Mouse (Mus musculus): ENCODE results near the gene Slc25a23. TPM values are rescaled to one million over a fixed set of nuclear protein-coding genes. Genes with fewer than 3 reads are reported as not detected.
A peak's percentile ranks its signal among the peaks of the same experiment; 100 is the strongest.

The Slc25a23 gene
- polyA plus RNA-seq, 1 experiment, result 24.2 TPM

DNA sequence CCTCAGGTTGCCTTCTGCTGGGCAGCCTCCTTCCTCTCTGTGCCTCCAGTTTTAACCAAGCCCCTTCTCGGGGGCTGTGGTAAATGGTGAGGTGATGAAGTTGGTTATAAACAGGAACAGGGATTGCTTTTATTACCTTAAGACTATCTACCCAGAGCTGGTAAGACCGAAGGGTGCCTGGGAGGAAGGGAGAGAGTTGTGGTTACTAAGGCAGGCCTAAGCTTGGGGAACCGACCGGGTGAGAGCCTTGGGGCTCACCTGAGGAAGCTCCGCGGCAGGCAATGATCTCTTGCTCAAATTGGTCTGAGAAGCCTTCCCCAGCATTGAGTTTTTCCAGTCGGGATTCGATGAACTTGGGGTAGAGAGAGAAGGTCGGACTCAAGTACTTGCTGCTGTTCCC, 10.6 kb upstream of the Slc25a23 start:
- peaks cover 16% of the 10 kb centered on the region for H3K4me1 ChIP-seq (ENCODE audit: control insufficient read depth, insufficient read depth, low read length)
- peak overlapping the region; percentile 69 for H3K4me3 ChIP-seq (ENCODE audit: low read depth, low read length)
- peak overlapping the region; percentile 70 for H3K27ac ChIP-seq (ENCODE audit: insufficient read depth, low read length)
- H3K9ac ChIP-seq (ENCODE audit: low read depth, poor library complexity, severe bottlenecking), result peak overlapping the region; percentile 57
- no peaks in the 10 kb centered on the region for H3K9me3 ChIP-seq (replicated peaks; ENCODE audit: control insufficient read depth, insufficient read depth, low read length, poor library complexity, severe bottlenecking)
- no peak for TF ChIP-seq POLR2A (IDR thresholded peaks at IDR 0.05; ENCODE audit: insufficient read depth, low read length)
- TF ChIP-seq CTCF (IDR thresholded peaks at IDR 0.05; ENCODE audit: low read depth, low read length), result no peak
- TF ChIP-seq EP300 (IDR thresholded peaks at IDR 0.05; ENCODE audit: insufficient read depth, low read depth, low read length), result no peak
- H3K36me3 ChIP-seq (ENCODE audit: control insufficient read depth, insufficient read depth, low read length, poor library complexity, severe bottlenecking), result 0 out of 2 replicates have a peak, but pooled peaks cover 2% of the 10 kb centered on the region
- H3K27me3 ChIP-seq (ENCODE audit: control insufficient read depth, insufficient read depth, low read length, poor library complexity, severe bottlenecking), result no peaks in the 10 kb centered on the region

GRCm38 (mm10) chr17:57066908-57067307, 7.2 kb upstream of the Slc25a23 start:
- TF ChIP-seq CTCF (IDR thresholded peaks at IDR 0.05; ENCODE audit: low read depth, low read length) (no peak), POLR2A (IDR thresholded peaks at IDR 0.05; ENCODE audit: insufficient read depth, low read length) (no peak), EP300 (IDR thresholded peaks at IDR 0.05; ENCODE audit: insufficient read depth, low read depth, low read length) (no peak)
- 0 out of 2 replicates have a peak, but pooled peaks cover 2% of the 10 kb centered on the region for H3K36me3 ChIP-seq (ENCODE audit: control insufficient read depth, insufficient read depth, low read length, poor library complexity, severe bottlenecking)
- H3K9me3 ChIP-seq (replicated peaks; ENCODE audit: control insufficient read depth, insufficient read depth, low read length, poor library complexity, severe bottlenecking), result no peaks in the 10 kb centered on the region
- no peak overlapping the region for H3K9ac ChIP-seq (ENCODE audit: low read depth, poor library complexity, severe bottlenecking)
- H3K27me3 ChIP-seq (ENCODE audit: control insufficient read depth, insufficient read depth, low read length, poor library complexity, severe bottlenecking), result no peaks in the 10 kb centered on the region
- no peak overlapping the region for H3K27ac ChIP-seq (ENCODE audit: insufficient read depth, low read length)
- H3K4me3 ChIP-seq (ENCODE audit: low read depth, low read length), result no peak overlapping the region
- H3K4me1 ChIP-seq (ENCODE audit: control insufficient read depth, insufficient read depth, low read length), result peaks cover 7% of the 10 kb centered on the region

DNA sequence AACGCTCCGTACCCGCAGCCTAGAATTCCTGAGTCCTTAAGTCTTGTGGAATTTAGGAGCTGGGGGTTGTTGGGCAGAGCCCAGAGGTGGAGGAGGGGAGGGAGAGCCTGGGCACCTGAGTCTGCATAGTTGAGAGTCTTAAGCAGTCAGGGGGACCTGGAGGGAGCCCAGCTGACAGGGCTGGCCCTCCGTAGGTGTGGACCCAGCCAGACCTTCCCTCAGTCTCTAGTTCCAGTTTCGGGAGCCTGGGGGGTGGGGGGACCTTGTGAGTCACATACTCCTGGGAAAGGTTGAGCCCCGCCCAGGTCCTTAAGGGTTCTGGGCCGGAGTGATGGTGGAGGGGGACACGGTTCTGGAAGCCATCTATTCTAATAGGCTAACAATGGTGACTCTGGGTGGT, 3.4 kb upstream of the Slc25a23 start:
- no peaks in the 10 kb centered on the region for H3K9me3 ChIP-seq (replicated peaks; ENCODE audit: control insufficient read depth, insufficient read depth, low read length, poor library complexity, severe bottlenecking)
- H3K27ac ChIP-seq (ENCODE audit: insufficient read depth, low read length), result no peak overlapping the region
- peak overlapping the region; percentile 91 for H3K4me3 ChIP-seq (ENCODE audit: low read depth, low read length)
- H3K9ac ChIP-seq (ENCODE audit: low read depth, poor library complexity, severe bottlenecking), result peak overlapping the region; percentile 84
- TF ChIP-seq CTCF (IDR thresholded peaks at IDR 0.05; ENCODE audit: low read depth, low read length) (no peak), POLR2A (IDR thresholded peaks at IDR 0.05; ENCODE audit: insufficient read depth, low read length) (no peak), EP300 (IDR thresholded peaks at IDR 0.05; ENCODE audit: insufficient read depth, low read depth, low read length) (no peak)
- 0 out of 2 replicates have a peak, but pooled peaks cover 2% of the 10 kb centered on the region for H3K36me3 ChIP-seq (ENCODE audit: control insufficient read depth, insufficient read depth, low read length, poor library complexity, severe bottlenecking)
- no peaks in the 10 kb centered on the region for H3K27me3 ChIP-seq (ENCODE audit: control insufficient read depth, insufficient read depth, low read length, poor library complexity, severe bottlenecking)
- peaks cover 10% of the 10 kb centered on the region for H3K4me1 ChIP-seq (ENCODE audit: control insufficient read depth, insufficient read depth, low read length)

DNA sequence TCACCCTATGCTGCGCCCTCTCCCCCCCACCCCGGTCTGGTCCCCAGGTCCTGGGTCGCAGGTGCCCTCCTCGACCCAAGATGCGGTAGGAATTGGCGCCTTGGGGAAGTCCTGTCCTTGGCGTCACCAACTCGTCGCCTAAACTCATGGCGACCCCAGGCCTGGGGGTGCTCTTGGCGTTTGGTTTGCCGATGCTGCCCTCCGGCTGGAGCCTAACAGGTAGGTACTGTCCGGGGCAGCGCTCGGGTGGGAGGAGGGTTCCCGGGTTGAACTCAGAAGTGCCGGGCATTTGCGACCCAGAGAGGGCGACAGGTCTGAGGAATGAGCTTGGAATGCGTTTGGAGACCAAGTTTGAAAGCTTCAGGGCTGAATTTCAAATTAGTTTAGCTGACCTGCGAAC, 2.9 kb upstream of the Slc25a23 start:
- peak overlapping the region; percentile 91 for H3K4me3 ChIP-seq (ENCODE audit: low read depth, low read length)
- no peak for TF ChIP-seq CTCF (IDR thresholded peaks at IDR 0.05; ENCODE audit: low read depth, low read length)
- no peak for TF ChIP-seq POLR2A (IDR thresholded peaks at IDR 0.05; ENCODE audit: insufficient read depth, low read length)
- TF ChIP-seq EP300 (IDR thresholded peaks at IDR 0.05; ENCODE audit: insufficient read depth, low read depth, low read length), result no peak
- H3K9me3 ChIP-seq (replicated peaks; ENCODE audit: control insufficient read depth, insufficient read depth, low read length, poor library complexity, severe bottlenecking), result no peaks in the 10 kb centered on the region
- H3K27ac ChIP-seq (ENCODE audit: insufficient read depth, low read length), result no peak overlapping the region
- H3K9ac ChIP-seq (ENCODE audit: low read depth, poor library complexity, severe bottlenecking), result peak overlapping the region; percentile 84
- peaks cover 10% of the 10 kb centered on the region for H3K4me1 ChIP-seq (ENCODE audit: control insufficient read depth, insufficient read depth, low read length)
- H3K36me3 ChIP-seq (ENCODE audit: control insufficient read depth, insufficient read depth, low read length, poor library complexity, severe bottlenecking), result 0 out of 2 replicates have a peak, but pooled peaks cover 2% of the 10 kb centered on the region
- H3K27me3 ChIP-seq (ENCODE audit: control insufficient read depth, insufficient read depth, low read length, poor library complexity, severe bottlenecking), result no peaks in the 10 kb centered on the region

DNA sequence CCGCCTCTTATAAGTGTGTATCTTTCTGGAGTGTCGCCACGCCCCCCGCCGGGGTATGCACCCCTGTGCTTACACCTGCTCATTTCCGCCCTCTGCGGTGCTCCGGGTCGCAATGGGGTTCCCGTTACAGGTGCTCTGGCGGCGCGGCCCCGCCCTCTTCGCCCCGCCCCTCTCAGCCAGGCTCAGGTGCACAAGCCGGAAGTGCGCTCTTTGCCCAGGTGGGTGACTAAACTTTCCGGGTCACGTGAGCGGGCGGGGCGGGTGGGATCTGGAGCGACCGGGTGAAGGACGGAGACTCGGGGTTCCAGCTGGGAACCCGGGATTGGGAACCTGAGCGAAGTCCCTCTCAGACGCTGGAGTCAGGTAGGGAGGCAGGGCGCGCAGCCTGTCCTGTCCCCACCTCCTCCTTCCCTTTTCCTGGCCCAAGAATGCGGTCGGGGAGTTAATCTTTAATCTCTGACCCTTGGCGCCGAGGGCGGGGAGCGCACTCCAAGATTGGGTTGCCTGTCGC, 2.4 kb upstream of the Slc25a23 start:
- Histone ChIP-seq H3K9ac (ENCODE audit: low read depth, poor library complexity, severe bottlenecking) (peak overlapping the region; percentile 84), H3K4me1 (ENCODE audit: control insufficient read depth, insufficient read depth, low read length) (peaks cover 10% of the 10 kb centered on the region), H3K27ac (ENCODE audit: insufficient read depth, low read length) (no peak overlapping the region), H3K27me3 (ENCODE audit: control insufficient read depth, insufficient read depth, low read length, poor library complexity, severe bottlenecking) (no peaks in the 10 kb centered on the region), H3K9me3 (replicated peaks; ENCODE audit: control insufficient read depth, insufficient read depth, low read length, poor library complexity, severe bottlenecking) (no peaks in the 10 kb centered on the region), H3K36me3 (ENCODE audit: control insufficient read depth, insufficient read depth, low read length, poor library complexity, severe bottlenecking) (0 out of 2 replicates have a peak, but pooled peaks cover 2% of the 10 kb centered on the region), H3K4me3 (ENCODE audit: low read depth, low read length) (peak overlapping the region; percentile 91)
- 0 out of 2 replicates have a peak, but pooled peaks have one; percentile 62 for TF ChIP-seq EP300 (IDR thresholded peaks at IDR 0.05; ENCODE audit: insufficient read depth, low read depth, low read length)
- no peak for TF ChIP-seq POLR2A (IDR thresholded peaks at IDR 0.05; ENCODE audit: insufficient read depth, low read length)

- TF ChIP-seq CTCF (IDR thresholded peaks at IDR 0.05; ENCODE audit: low read depth, low read length) (no peak), EP300 (IDR thresholded peaks at IDR 0.05; ENCODE audit: insufficient read depth, low read depth, low read length) (0 out of 2 replicates have a peak, but pooled peaks have one; percentile 46), POLR2A (IDR thresholded peaks at IDR 0.05; ENCODE audit: insufficient read depth, low read length) (no peak)
- Histone ChIP-seq H3K36me3 (ENCODE audit: control insufficient read depth, insufficient read depth, low read length, poor library complexity, severe bottlenecking) (0 out of 2 replicates have a peak, but pooled peaks cover 2% of the 10 kb centered on the region), H3K4me1 (ENCODE audit: control insufficient read depth, insufficient read depth, low read length) (peaks cover 7% of the 10 kb centered on the region), H3K4me3 (ENCODE audit: low read depth, low read length) (0 out of 2 replicates have a peak overlapping the region, but pooled peaks have one; percentile 9), H3K27me3 (ENCODE audit: control insufficient read depth, insufficient read depth, low read length, poor library complexity, severe bottlenecking) (no peaks in the 10 kb centered on the region), H3K27ac (ENCODE audit: insufficient read depth, low read length) (no peak overlapping the region), H3K9ac (ENCODE audit: low read depth, poor library complexity, severe bottlenecking) (no peak overlapping the region), H3K9me3 (replicated peaks; ENCODE audit: control insufficient read depth, insufficient read depth, low read length, poor library complexity, severe bottlenecking) (no peaks in the 10 kb centered on the region)
Measured at GRCm38 (mm10) chr17:57061069-57061468, 1.4 kb upstream of the Slc25a23 start.

Data from ES-Bruce4 (cell line).